Mouse (Mus musculus): ENCODE measurements at regions not wholly inside any gene's neighbourhood (a gene's known extent, or its start where the extent isn't known, plus 50 kb on each side); places are given as distances from the start of the nearest gene placed in this dataset.
A peak's percentile ranks its signal among the peaks of the same experiment; 100 is the strongest.

DNA sequence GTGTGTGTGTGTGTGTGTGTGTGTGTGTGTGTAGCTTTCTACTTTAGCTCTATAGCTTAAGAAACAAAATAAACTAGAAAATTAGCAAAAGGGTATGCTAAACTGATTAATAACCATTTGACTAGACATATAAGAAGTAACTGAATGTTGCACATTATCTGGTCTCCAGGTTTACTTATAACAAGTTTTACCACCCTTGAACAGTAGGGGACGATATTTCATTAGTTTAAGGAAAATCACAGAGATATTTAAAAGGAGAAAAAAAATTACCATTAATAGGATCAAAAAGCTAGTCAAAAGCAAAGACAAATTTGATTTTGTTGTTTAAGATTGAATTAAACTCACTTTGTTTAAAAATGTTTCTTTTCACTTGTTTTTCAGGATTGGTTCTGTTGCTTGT lies 349.5 kb upstream of the Itga1 start:
- WGBS, result 13% methylated on average over 1 of the region's 1 CpGs

DNA sequence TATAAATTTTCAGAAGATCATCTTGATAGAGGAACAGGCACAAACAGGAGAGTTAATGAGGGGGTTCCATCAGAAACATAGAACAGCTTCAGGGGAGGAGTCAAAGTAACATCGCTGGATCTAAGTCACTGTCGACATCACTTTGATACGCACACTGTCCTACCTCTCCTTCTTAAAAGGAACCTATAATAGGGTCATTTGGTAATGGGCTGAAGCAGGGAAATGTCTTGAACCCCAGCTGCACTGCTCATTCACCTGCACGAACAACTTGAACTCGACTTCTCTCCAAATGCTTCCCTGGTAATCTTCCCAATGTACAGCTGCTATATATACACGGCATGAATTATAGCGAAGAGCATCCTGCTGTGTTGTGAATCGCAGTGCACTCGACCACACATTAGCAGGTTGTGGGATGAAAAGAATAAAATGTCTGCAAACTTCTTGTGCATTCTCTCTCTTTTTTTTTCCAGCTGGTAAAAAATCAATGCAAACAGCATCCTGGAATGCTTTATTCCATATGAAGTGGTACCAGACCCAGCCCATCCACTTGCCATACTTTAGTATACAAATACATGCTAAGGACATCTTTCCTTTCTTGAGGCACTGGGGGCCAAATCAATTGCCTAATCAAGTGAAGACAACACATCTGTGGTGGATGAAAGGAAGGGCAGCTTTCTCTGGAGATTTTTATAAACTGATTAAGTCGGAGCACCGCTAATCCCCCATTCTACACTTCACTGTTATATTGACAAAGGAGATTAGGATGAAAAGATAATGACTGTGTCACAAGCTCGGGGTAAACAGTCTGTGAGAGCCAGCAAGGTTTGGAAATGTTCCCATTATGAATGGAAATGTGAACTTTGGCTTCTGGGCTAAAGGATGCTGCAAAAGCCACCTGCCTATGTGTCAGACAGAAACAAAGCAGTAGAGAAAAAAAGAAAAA lies 325.6 kb upstream of the Itga1 start:
- no peaks in the 10 kb centered on the region for H3K4me1 ChIP-seq (ENCODE audit: control insufficient read depth, insufficient read depth, low read length)
- no peaks in the 10 kb centered on the region for H3K36me3 ChIP-seq (ENCODE audit: control insufficient read depth, insufficient read depth, low read length)
- no peak overlapping the region for H3K9ac ChIP-seq (ENCODE audit: low read depth, low read length)
- H3K4me2 ChIP-seq (ENCODE audit: low read depth, low read length), result no peak overlapping the region
- 65% methylated on average over 12 of the region's 12 CpGs for WGBS
- no peak overlapping the region for H3K4me3 ChIP-seq (ENCODE audit: low read depth, low read length)
- DNase-seq (ENCODE audit: low spot score) (peak; percentile 4), ATAC-seq (ENCODE audit: low read depth) (no peak)
- no peaks in the 10 kb centered on the region for H3K27me3 ChIP-seq (replicated peaks; ENCODE audit: control insufficient read depth, insufficient read depth, low read length)
- no peaks in the 10 kb centered on the region for H3K9me3 ChIP-seq (ENCODE audit: control insufficient read depth, low read length)
- H3K27ac ChIP-seq (replicated peaks; ENCODE audit: low read depth, low read length), result no peak overlapping the region

More for the DNA sequence above, 349.5 kb upstream of the Itga1 start:
- no peak for ATAC-seq (ENCODE audit: low read depth)
- Histone ChIP-seq H3K36me3 (ENCODE audit: control insufficient read depth, insufficient read depth, low read length) (no peaks in the 10 kb centered on the region), H3K27ac (replicated peaks; ENCODE audit: low read depth, low read length) (no peak overlapping the region), H3K4me2 (ENCODE audit: low read depth, low read length) (no peak overlapping the region), H3K4me3 (ENCODE audit: low read depth, low read length) (no peak overlapping the region), H3K27me3 (replicated peaks; ENCODE audit: control insufficient read depth, insufficient read depth, low read length) (no peaks in the 10 kb centered on the region), H3K9ac (ENCODE audit: low read depth, low read length) (no peak overlapping the region), H3K9me3 (ENCODE audit: control insufficient read depth, low read length) (no peaks in the 10 kb centered on the region), H3K4me1 (ENCODE audit: control insufficient read depth, insufficient read depth, low read length) (no peaks in the 10 kb centered on the region)
- peak; percentile 12 for DNase-seq (ENCODE audit: low spot score)

DNA sequence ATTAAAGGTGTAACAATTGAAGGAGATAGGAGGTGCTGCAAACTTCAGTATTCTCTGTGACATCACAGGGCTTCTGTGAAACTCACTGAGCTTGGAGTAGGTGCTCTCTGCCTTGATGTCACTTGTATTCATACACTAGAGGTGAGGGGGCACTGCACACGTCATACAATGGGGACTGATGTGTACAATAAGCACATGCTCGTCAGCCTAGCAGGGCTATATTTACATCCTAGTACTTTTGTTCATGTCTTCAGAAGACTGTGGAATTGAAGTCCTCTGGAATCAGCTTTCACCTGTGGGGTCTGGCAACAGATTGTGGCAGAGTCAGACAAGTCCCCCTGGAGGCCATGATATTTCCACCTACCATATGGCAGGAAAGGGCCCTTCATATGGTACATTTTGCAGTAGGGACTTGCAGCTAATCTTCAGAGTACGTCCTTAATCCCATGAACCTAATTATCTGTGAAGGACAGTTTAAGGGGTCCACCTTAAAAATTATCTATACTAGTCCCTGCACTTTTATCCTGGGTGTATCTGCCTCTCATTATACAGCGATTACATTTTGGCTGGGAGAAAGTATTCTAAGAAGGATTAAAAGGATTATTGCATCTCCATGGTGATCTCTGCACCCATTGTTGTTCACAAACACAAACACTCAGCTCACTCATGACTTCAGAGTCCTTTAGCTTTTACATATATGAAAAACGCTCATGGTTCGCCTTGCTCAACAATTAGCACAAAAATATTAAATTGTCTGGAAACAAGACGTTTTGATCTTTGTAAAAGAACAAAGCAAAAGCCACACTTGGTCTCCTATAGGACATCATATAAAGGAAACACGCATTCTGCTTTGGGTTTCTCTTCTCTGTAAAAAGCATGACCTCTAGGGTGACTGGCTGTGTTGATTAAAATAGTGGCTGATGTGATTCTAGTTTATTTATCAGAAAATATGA lies 324.1 kb upstream of the Itga1 start:
- Histone ChIP-seq H3K4me3 (ENCODE audit: low read depth, low read length) (no peak overlapping the region), H3K27ac (replicated peaks; ENCODE audit: low read depth, low read length) (no peak overlapping the region), H3K4me2 (ENCODE audit: low read depth, low read length) (no peak overlapping the region), H3K9me3 (ENCODE audit: control insufficient read depth, low read length) (no peaks in the 10 kb centered on the region), H3K9ac (ENCODE audit: low read depth, low read length) (no peak overlapping the region), H3K36me3 (ENCODE audit: control insufficient read depth, insufficient read depth, low read length) (no peaks in the 10 kb centered on the region), H3K27me3 (replicated peaks; ENCODE audit: control insufficient read depth, insufficient read depth, low read length) (no peaks in the 10 kb centered on the region), H3K4me1 (ENCODE audit: control insufficient read depth, insufficient read depth, low read length) (no peaks in the 10 kb centered on the region)
- WGBS, result 66% methylated on average over 8 of the region's 8 CpGs
- ATAC-seq (ENCODE audit: low read depth) (peak; percentile 33; the same call in 1 of the 2 replicates), DNase-seq (ENCODE audit: low spot score) (peak; percentile 17)

DNA sequence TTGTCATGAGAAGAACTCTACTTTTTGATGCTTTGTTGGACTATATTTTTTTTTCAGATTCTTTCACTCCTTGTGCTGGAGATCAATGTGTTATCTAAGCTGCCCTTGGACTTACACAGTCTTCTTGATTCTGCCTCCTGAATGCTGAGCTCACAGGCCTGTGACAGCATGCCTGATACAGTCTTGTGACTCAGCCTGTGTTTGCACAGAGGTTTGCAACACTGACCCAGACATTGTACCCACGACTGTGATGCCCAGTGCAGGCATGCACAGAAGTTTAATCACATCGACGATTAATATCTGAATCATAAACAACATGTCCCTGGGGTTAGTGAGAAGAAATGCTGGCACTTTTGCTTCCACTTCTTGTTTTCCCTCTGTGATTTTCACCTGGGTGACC lies 322.0 kb upstream of the Itga1 start:
- Histone ChIP-seq H3K27me3 (replicated peaks; ENCODE audit: control insufficient read depth, insufficient read depth, low read length) (no peaks in the 10 kb centered on the region), H3K4me2 (ENCODE audit: low read depth, low read length) (no peak overlapping the region), H3K36me3 (ENCODE audit: control insufficient read depth, insufficient read depth, low read length) (no peaks in the 10 kb centered on the region), H3K4me1 (ENCODE audit: control insufficient read depth, insufficient read depth, low read length) (no peaks in the 10 kb centered on the region), H3K4me3 (ENCODE audit: low read depth, low read length) (no peak overlapping the region), H3K9me3 (ENCODE audit: control insufficient read depth, low read length) (no peaks in the 10 kb centered on the region), H3K27ac (replicated peaks; ENCODE audit: low read depth, low read length) (no peak overlapping the region), H3K9ac (ENCODE audit: low read depth, low read length) (no peak overlapping the region)
- no peak for DNase-seq (ENCODE audit: low spot score)
- ATAC-seq (ENCODE audit: low read depth), result no peak
- WGBS, result 77% methylated on average over 3 of the region's 3 CpGs

DNA sequence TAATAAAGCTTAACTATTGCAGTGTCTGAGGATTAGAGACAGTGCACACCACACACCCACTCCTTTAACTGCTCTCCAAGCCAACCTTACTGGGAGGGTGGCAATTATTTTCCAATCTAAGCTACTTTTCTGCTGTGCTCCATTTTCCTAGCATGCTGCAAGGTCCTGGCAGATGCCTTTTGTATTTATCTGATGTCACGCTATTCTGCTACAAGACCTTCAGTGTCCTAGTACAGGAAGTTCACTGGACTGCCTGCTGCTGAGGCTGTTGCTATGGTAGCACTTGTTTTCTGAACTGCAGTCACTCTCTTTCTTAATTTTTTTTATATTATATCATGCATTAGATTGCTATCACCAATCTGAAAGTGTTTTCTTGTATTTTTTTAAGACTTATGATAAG lies 319.7 kb upstream of the Itga1 start:
- H3K36me3 ChIP-seq (ENCODE audit: control insufficient read depth, insufficient read depth, low read length), result no peaks in the 10 kb centered on the region
- WGBS, result 33% methylated on average over 1 of the region's 1 CpGs
- no peak overlapping the region for H3K4me3 ChIP-seq (ENCODE audit: low read depth, low read length)
- no peak overlapping the region for H3K4me2 ChIP-seq (ENCODE audit: low read depth, low read length)
- no peak overlapping the region for H3K27ac ChIP-seq (replicated peaks; ENCODE audit: low read depth, low read length)
- no peaks in the 10 kb centered on the region for H3K4me1 ChIP-seq (ENCODE audit: control insufficient read depth, insufficient read depth, low read length)
- H3K27me3 ChIP-seq (replicated peaks; ENCODE audit: control insufficient read depth, insufficient read depth, low read length), result no peaks in the 10 kb centered on the region
- no peaks in the 10 kb centered on the region for H3K9me3 ChIP-seq (ENCODE audit: control insufficient read depth, low read length)
- no peak overlapping the region for H3K9ac ChIP-seq (ENCODE audit: low read depth, low read length)
- ATAC-seq (ENCODE audit: low read depth), result peak; percentile 50; the same call in 1 of the 2 replicates
- DNase-seq (ENCODE audit: low spot score), result peak; percentile 22

- ATAC-seq (ENCODE audit: low read depth), result no peak
- WGBS, result 66% methylated on average over 4 of the region's 4 CpGs
- Histone ChIP-seq H3K9ac (ENCODE audit: low read depth, low read length) (no peak overlapping the region), H3K4me3 (ENCODE audit: low read depth, low read length) (no peak overlapping the region), H3K4me1 (ENCODE audit: control insufficient read depth, insufficient read depth, low read length) (no peaks in the 10 kb centered on the region), H3K9me3 (ENCODE audit: control insufficient read depth, low read length) (no peaks in the 10 kb centered on the region), H3K27me3 (replicated peaks; ENCODE audit: control insufficient read depth, insufficient read depth, low read length) (no peaks in the 10 kb centered on the region), H3K36me3 (ENCODE audit: control insufficient read depth, insufficient read depth, low read length) (no peaks in the 10 kb centered on the region), H3K4me2 (ENCODE audit: low read depth, low read length) (no peak overlapping the region), H3K27ac (replicated peaks; ENCODE audit: low read depth, low read length) (no peak overlapping the region)
- no peak for DNase-seq (ENCODE audit: low spot score)
Observed at GRCm38 (mm10) chr13:115417829-115418228, 316.1 kb upstream of the Itga1 start.

GRCm38 (mm10) chr13:115413721-115414531 lies 312.2 kb upstream of the Itga1 start:
- no peak for ATAC-seq (ENCODE audit: low read depth)
- Histone ChIP-seq H3K27ac (replicated peaks; ENCODE audit: low read depth, low read length) (no peak overlapping the region), H3K9ac (ENCODE audit: low read depth, low read length) (no peak overlapping the region), H3K4me1 (ENCODE audit: control insufficient read depth, insufficient read depth, low read length) (no peaks in the 10 kb centered on the region), H3K36me3 (ENCODE audit: control insufficient read depth, insufficient read depth, low read length) (no peaks in the 10 kb centered on the region), H3K9me3 (ENCODE audit: control insufficient read depth, low read length) (no peaks in the 10 kb centered on the region), H3K4me3 (ENCODE audit: low read depth, low read length) (no peak overlapping the region), H3K4me2 (ENCODE audit: low read depth, low read length) (no peak overlapping the region), H3K27me3 (replicated peaks; ENCODE audit: control insufficient read depth, insufficient read depth, low read length) (no peaks in the 10 kb centered on the region)
- DNase-seq (ENCODE audit: low spot score), result peak; percentile 43
- WGBS, result 71% methylated on average over 9 of the region's 9 CpGs

DNA sequence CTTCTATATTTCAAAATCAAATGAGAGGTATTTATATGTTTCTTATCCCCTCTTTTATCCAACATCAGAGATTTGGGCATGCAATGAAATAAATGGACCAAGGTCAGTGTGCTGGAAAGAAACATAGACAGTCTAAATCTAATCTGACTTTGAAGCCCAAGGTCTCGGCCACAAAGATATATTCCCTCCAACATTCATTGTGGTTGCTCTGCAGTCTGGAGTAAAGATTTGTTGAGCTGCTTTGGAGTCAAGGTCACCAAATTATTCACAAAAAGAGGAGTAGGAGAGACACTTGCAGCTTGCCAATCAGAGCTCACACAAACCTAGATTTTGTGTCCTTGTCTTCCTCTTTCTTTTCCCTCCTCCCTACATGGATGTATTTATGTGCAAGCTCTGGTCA lies 304.2 kb upstream of the Itga1 start:
- Histone ChIP-seq H3K36me3 (ENCODE audit: control insufficient read depth, insufficient read depth, low read length) (no peaks in the 10 kb centered on the region), H3K4me2 (ENCODE audit: low read depth, low read length) (no peak overlapping the region), H3K9me3 (ENCODE audit: control insufficient read depth, low read length) (no peaks in the 10 kb centered on the region), H3K27me3 (replicated peaks; ENCODE audit: control insufficient read depth, insufficient read depth, low read length) (no peaks in the 10 kb centered on the region), H3K27ac (replicated peaks; ENCODE audit: low read depth, low read length) (no peak overlapping the region), H3K9ac (ENCODE audit: low read depth, low read length) (no peak overlapping the region), H3K4me3 (ENCODE audit: low read depth, low read length) (no peak overlapping the region), H3K4me1 (ENCODE audit: control insufficient read depth, insufficient read depth, low read length) (no peaks in the 10 kb centered on the region)
- ATAC-seq (ENCODE audit: low read depth), result no peak
- WGBS, result 71% methylated on average over 1 of the region's 1 CpGs
- DNase-seq (ENCODE audit: low spot score), result no peak

Data from embryonic facial prominence, embryonic 14.5 days (tissue).